Mouse (Mus musculus): Measurements from ENCODE around the gene Ski. TPM values are rescaled to one million over a fixed set of nuclear protein-coding genes. Genes with fewer than 3 reads are reported as not detected.

Ski gene
- polyA plus RNA-seq, 1 experiment = 32.2 TPM

DNA sequence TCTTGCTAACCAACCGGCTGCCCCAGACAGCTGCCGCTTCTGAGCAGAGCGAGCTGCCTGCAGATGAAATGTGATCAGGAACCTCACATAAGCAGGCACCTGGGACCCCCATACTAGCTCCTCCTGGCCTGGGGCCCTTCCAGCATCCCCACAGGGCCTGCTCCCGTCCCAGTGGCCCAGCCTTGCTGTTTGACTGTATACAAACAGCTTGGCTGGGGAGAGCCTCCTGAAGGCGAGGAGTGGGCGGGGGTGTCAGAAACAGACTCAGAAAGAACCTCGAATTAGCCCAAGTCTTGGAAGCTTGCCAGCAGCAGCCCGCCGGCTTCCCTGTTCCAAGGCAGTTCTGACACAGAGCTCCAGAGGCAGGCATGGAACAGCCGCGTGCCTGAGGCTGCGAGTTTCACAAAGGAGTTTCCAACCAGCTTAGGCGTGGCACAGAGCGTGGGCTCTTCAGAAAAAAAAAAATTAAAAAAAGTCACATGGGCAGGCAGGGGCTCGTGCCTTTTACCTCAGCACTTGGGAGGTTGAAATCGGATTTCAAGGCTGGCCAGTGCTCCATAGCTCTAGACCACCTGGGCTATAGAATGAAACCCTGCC, 99.8 kb downstream of the Ski start:
- no peaks in the 10 kb centered on the region for H3K36me3 ChIP-seq (ENCODE audit: control insufficient read depth, insufficient read depth, low read length)
- peaks cover 13% of the 10 kb centered on the region; the same call in 1 of the 2 replicates for H3K4me1 ChIP-seq (ENCODE audit: control insufficient read depth, insufficient read depth, insufficient read length)
- H3K27ac ChIP-seq (ENCODE audit: insufficient read depth, low read length) = no peak overlapping the region
- no peak for DNase-seq (ENCODE audit: low read depth in 1 of 2, low spot score in 2 of 2)
- no peaks in the 10 kb centered on the region for H3K27me3 ChIP-seq (ENCODE audit: control insufficient read depth, insufficient read depth, low read length)
- H3K4me3 ChIP-seq (ENCODE audit: extremely low read depth, insufficient read depth, insufficient read length) = no peak overlapping the region
- TF ChIP-seq CTCF (IDR thresholded peaks at IDR 0.05; ENCODE audit: extremely low read depth, insufficient read depth, insufficient read length, insufficient replicate concordance) (no peak), POLR2A (IDR thresholded peaks at IDR 0.05; ENCODE audit: low read depth, low read length) (no peak)
- WGBS = 74% methylated on average over 16 of the region's 16 CpGs

DNA sequence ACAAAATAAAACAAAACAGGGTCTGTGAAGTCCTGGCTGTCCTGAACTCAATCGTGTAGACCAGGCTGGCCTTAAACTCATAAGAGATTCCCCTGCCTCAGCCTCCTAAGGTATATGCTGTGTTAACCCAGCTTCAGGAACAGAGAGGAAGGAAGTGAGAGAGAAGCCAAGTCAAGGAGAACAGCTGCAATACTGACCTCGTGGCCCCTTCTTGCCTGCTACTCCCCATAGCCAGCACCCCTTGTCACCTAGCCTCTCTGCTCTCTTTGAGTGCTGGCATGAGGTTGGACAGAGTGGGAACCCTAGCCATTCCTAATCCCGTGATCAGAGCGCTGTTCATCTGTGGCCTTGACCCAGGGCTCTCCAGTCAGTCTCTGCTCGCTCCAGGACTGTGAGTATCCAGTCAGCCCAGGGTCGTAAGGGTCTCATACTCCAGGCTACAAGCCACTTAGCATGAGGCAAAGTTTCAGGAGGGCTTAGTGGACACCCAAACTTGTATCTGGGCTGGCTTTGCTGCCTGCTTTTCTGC, 100.4 kb downstream of the Ski start:
- no peak overlapping the region for H3K4me3 ChIP-seq (ENCODE audit: extremely low read depth, insufficient read depth, insufficient read length)
- DNase-seq (ENCODE audit: low read depth in 1 of 2, low spot score in 2 of 2) = no peak
- WGBS = 75% methylated on average over 6 of the region's 6 CpGs
- H3K36me3 ChIP-seq (ENCODE audit: control insufficient read depth, insufficient read depth, low read length) = no peaks in the 10 kb centered on the region
- no peak overlapping the region for H3K27ac ChIP-seq (ENCODE audit: insufficient read depth, low read length)
- peaks cover 12% of the 10 kb centered on the region; the same call in 1 of the 2 replicates for H3K4me1 ChIP-seq (ENCODE audit: control insufficient read depth, insufficient read depth, insufficient read length)
- TF ChIP-seq POLR2A (IDR thresholded peaks at IDR 0.05; ENCODE audit: low read depth, low read length) = no peak
- no peak for TF ChIP-seq CTCF (IDR thresholded peaks at IDR 0.05; ENCODE audit: extremely low read depth, insufficient read depth, insufficient read length, insufficient replicate concordance)
- no peaks in the 10 kb centered on the region for H3K27me3 ChIP-seq (ENCODE audit: control insufficient read depth, insufficient read depth, low read length)

GRCm38 (mm10) chr4:155121222-155121621, 101.2 kb downstream of the Ski start:
- TF ChIP-seq CTCF (IDR thresholded peaks at IDR 0.05; ENCODE audit: extremely low read depth, insufficient read depth, insufficient read length, insufficient replicate concordance) (no peak), POLR2A (IDR thresholded peaks at IDR 0.05; ENCODE audit: low read depth, low read length) (no peak)
- no peak for DNase-seq (ENCODE audit: low read depth in 1 of 2, low spot score in 2 of 2)
- Histone ChIP-seq H3K4me1 (ENCODE audit: control insufficient read depth, insufficient read depth, insufficient read length) (peaks cover 6% of the 10 kb centered on the region; the same call in 1 of the 2 replicates), H3K27me3 (ENCODE audit: control insufficient read depth, insufficient read depth, low read length) (no peaks in the 10 kb centered on the region), H3K4me3 (ENCODE audit: extremely low read depth, insufficient read depth, insufficient read length) (no peak overlapping the region), H3K27ac (ENCODE audit: insufficient read depth, low read length) (no peak overlapping the region), H3K36me3 (ENCODE audit: control insufficient read depth, insufficient read depth, low read length) (no peaks in the 10 kb centered on the region)
- 95% methylated on average over 6 of the region's 6 CpGs for WGBS

DNA sequence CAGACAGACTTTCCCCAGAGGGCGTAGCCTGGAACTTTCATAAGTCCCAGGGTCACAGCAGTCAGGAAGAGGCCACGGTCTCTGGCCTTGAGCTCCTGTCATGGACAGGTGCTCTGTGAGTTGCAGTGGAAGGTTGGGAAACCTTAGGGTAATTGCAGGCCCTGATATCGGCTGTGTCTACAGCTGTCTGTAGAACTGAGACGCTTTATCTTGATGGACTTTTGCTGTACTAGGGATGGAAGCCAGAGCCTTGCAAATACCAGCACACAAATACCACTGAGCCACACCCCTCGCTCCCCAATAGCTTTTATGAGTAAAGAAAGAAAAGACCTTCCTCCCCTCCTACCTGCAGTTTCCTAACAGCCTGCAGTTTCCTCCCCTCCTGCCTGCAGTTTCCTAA, 101.8 kb downstream of the Ski start:
- TF ChIP-seq POLR2A (IDR thresholded peaks at IDR 0.05; ENCODE audit: low read depth, low read length) (no peak), CTCF (IDR thresholded peaks at IDR 0.05; ENCODE audit: extremely low read depth, insufficient read depth, insufficient read length, insufficient replicate concordance) (no peak)

DNA sequence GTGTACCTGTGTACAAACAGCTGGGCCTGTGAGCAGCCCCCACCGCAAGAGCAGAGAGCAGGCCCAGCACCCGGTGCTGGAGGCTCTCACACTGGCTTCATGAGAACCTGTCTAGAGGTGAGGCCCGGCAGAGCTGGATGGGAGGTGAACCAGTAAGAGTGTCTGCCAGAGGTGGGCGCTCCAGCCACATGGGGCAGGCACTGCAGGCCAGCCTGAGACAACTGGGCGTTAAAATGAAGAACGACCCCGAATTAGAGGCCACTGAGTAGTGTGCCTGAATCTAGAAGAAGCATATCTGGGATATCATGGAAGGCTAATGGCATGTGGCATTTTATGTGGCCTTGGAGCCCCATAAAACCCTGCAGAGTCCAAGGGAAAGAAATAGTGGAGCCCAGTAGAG, 102.4 kb downstream of the Ski start:
- H3K27me3 ChIP-seq (ENCODE audit: control insufficient read depth, insufficient read depth, low read length) = no peaks in the 10 kb centered on the region
- no peak for DNase-seq (ENCODE audit: low read depth in 1 of 2, low spot score in 2 of 2)
- TF ChIP-seq CTCF (IDR thresholded peaks at IDR 0.05; ENCODE audit: extremely low read depth, insufficient read depth, insufficient read length, insufficient replicate concordance) (no peak), POLR2A (IDR thresholded peaks at IDR 0.05; ENCODE audit: low read depth, low read length) (no peak)
- no peak overlapping the region for H3K27ac ChIP-seq (ENCODE audit: insufficient read depth, low read length)
- 87% methylated on average over 7 of the region's 7 CpGs for WGBS
- H3K36me3 ChIP-seq (ENCODE audit: control insufficient read depth, insufficient read depth, low read length) = no peaks in the 10 kb centered on the region
- no peak overlapping the region for H3K4me3 ChIP-seq (ENCODE audit: extremely low read depth, insufficient read depth, insufficient read length)
- peaks cover 6% of the 10 kb centered on the region; the same call in 1 of the 2 replicates for H3K4me1 ChIP-seq (ENCODE audit: control insufficient read depth, insufficient read depth, insufficient read length)

More for the DNA sequence above, 101.8 kb downstream of the Ski start:
- peaks cover 6% of the 10 kb centered on the region; the same call in 1 of the 2 replicates for H3K4me1 ChIP-seq (ENCODE audit: control insufficient read depth, insufficient read depth, insufficient read length)
- H3K36me3 ChIP-seq (ENCODE audit: control insufficient read depth, insufficient read depth, low read length) = no peaks in the 10 kb centered on the region
- H3K4me3 ChIP-seq (ENCODE audit: extremely low read depth, insufficient read depth, insufficient read length) = no peak overlapping the region
- H3K27me3 ChIP-seq (ENCODE audit: control insufficient read depth, insufficient read depth, low read length) = no peaks in the 10 kb centered on the region
- DNase-seq (ENCODE audit: low read depth in 1 of 2, low spot score in 2 of 2) = no peak
- 77% methylated on average over 5 of the region's 5 CpGs for WGBS
- H3K27ac ChIP-seq (ENCODE audit: insufficient read depth, low read length) = no peak overlapping the region

DNA sequence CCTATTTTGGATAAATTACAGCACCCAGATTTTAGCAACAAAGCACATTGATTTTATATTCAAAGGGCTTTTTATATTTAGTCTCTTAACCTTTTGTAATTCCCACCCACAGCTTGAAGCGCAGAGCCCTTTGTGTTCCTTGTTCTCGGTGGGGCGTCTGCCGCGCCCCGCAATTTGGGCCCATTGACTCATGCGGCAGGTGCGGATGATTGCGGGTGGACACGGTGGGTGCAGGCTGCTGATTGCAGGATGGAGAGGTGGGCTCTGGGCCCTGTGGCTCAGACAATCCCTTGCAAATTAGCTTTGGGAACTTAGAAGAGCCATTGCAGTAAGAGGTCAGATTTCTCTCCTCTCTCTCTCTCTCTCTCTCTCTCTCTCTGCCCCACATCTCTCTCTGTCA, 104.1 kb downstream of the Ski start:
- no peaks in the 10 kb centered on the region for H3K27me3 ChIP-seq (ENCODE audit: control insufficient read depth, insufficient read depth, low read length)
- no peak overlapping the region for H3K27ac ChIP-seq (ENCODE audit: insufficient read depth, low read length)
- no peak overlapping the region for H3K4me3 ChIP-seq (ENCODE audit: extremely low read depth, insufficient read depth, insufficient read length)
- DNase-seq (ENCODE audit: low read depth in 1 of 2, low spot score in 2 of 2) = no peak
- 96% methylated on average over 10 of the region's 10 CpGs for WGBS
- H3K36me3 ChIP-seq (ENCODE audit: control insufficient read depth, insufficient read depth, low read length) = no peaks in the 10 kb centered on the region
- TF ChIP-seq CTCF (IDR thresholded peaks at IDR 0.05; ENCODE audit: extremely low read depth, insufficient read depth, insufficient read length, insufficient replicate concordance) = no peak
- no peak for TF ChIP-seq POLR2A (IDR thresholded peaks at IDR 0.05; ENCODE audit: low read depth, low read length)
- H3K4me1 ChIP-seq (ENCODE audit: control insufficient read depth, insufficient read depth, insufficient read length) = peaks cover 6% of the 10 kb centered on the region; the same call in 1 of the 2 replicates

DNA sequence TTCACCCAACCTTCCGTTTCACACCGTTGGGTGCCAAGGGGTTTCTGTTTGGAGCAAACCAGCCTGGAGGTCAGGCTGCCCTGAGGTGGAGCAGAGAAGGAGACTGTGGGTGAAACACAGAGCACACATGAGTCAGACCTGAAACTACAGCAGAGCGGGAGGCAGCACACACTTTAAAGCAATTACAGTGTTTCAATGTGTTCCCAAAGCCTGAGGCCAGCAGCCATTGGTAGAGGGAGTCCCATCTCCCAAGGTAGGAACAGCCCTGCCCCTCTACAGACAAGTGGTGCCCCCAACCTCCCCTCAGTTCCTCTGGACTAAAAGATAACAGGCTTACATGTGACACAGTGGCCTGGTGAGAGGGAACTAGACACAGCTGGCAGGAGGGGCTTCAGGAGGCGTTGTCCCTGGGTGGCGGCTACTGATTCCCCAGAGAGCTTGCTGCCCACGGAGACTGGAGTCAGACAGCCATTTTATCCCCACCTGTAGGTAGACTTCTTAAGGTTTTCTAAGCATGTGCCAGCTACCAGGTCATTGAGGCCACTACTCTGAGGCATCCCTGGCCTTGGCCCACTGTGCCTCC, 104.9 kb downstream of the Ski start:
- no peak overlapping the region for H3K4me3 ChIP-seq (ENCODE audit: extremely low read depth, insufficient read depth, insufficient read length)
- no peak overlapping the region for H3K27ac ChIP-seq (ENCODE audit: insufficient read depth, low read length)
- DNase-seq (ENCODE audit: low read depth in 1 of 2, low spot score in 2 of 2) = no peak
- H3K27me3 ChIP-seq (ENCODE audit: control insufficient read depth, insufficient read depth, low read length) = no peaks in the 10 kb centered on the region
- H3K36me3 ChIP-seq (ENCODE audit: control insufficient read depth, insufficient read depth, low read length) = no peaks in the 10 kb centered on the region
- no peak for TF ChIP-seq POLR2A (IDR thresholded peaks at IDR 0.05; ENCODE audit: low read depth, low read length)
- no peak for TF ChIP-seq CTCF (IDR thresholded peaks at IDR 0.05; ENCODE audit: extremely low read depth, insufficient read depth, insufficient read length, insufficient replicate concordance)
- 44% methylated on average over 6 of the region's 6 CpGs for WGBS
- H3K4me1 ChIP-seq (ENCODE audit: control insufficient read depth, insufficient read depth, insufficient read length) = peaks cover 6% of the 10 kb centered on the region; the same call in 1 of the 2 replicates
